Mouse (Mus musculus) small intestine, adult 2 months (tissue): ENCODE measurements at regions not wholly inside any gene's neighbourhood (a gene's known extent, or its start where the extent isn't known, plus 50 kb on each side); places are given as distances from the start of the nearest gene placed in this dataset.

Experiments used
- CTCF ChIP-seq: fragments of 200-500 bp; IDR thresholded peaks from 2 replicates; pipeline ENCODE4 v1.5.1; 2012; ENCODE audit warnings: low read depth, mild to moderate bottlenecking, control low read depth, inconsistent platforms, low read length, moderate library complexity, mixed read lengths; ENCODE audit not compliant: insufficient replicate concordance, insufficient read length; ENCODE audit errors: extremely low read depth
- POLR2A ChIP-seq: fragments of 200-500 bp; IDR thresholded peaks from 2 replicates; pipeline ENCODE4 v1.6.1; 2012; ENCODE audit warnings: low read depth, mild to moderate bottlenecking, control low read depth, inconsistent platforms, low read length, moderate library complexity

GRCm38 (mm10) chr13:102596101-102596500 is 97.3 kb upstream of the Cd180 start:
- TF ChIP-seq POLR2A (no peak), CTCF (no peak)
